Mouse (Mus musculus) heart, embryonic 14.5 days (tissue): ENCODE data around the gene Pvalb. TPM values are rescaled to one million over a fixed set of nuclear protein-coding genes. Genes with fewer than 3 reads are reported as not detected.

Experiments
- ATAC-seq: fragments of 200-750 bp; cut with Nextera tagmentation; 2 replicates; pipeline ENCODE4 v1.8.0; 2017; ENCODE audit warnings: low read depth, moderate TSS enrichment; ENCODE audit not compliant: insufficient number of reproducible peaks, insufficient read depth, low FRiP score
- H3K27ac ChIP-seq, 2 experiments: fragments of 200-500 bp in 1 of 2; fragments of 300-500 bp in 1 of 2; sonication (generic) in 1 of 2; replicated peaks in 1 of 2; 2 replicates each; pipeline ENCODE4 v1.5.1; 2012 to 2014; ENCODE audit warnings: low read depth in 2 of 2, low read length in 2 of 2, control low read depth in 1 of 2, mild to moderate bottlenecking in 1 of 2, mixed read lengths in 1 of 2; ENCODE audit not compliant: control insufficient read depth in 1 of 2, insufficient read depth in 1 of 2
- H3K27me3 ChIP-seq: fragments of 300-500 bp; sonication (generic); 2 replicates; pipeline ENCODE4 v1.6.1; 2014; ENCODE audit warnings: mild to moderate bottlenecking, low read length, control low read depth; ENCODE audit not compliant: control insufficient read depth, insufficient read depth
- H3K36me3 ChIP-seq: fragments of 300-500 bp; sonication (generic); 2 replicates; pipeline ENCODE4 v1.6.1; 2014; ENCODE audit warnings: mild to moderate bottlenecking, control low read depth, low read length, mixed read lengths; ENCODE audit not compliant: control insufficient read depth, insufficient read depth
- H3K4me1 ChIP-seq, 2 experiments: fragments of 200-500 bp in 1 of 2; fragments of 300-500 bp in 1 of 2; sonication (generic) in 1 of 2; 2 replicates each; pipeline ENCODE4 v1.6.1; 2012 to 2014; ENCODE audit warnings: low read length in 2 of 2, control low read depth in 1 of 2, mixed read lengths in 1 of 2; ENCODE audit not compliant: control insufficient read depth in 2 of 2, insufficient read depth in 2 of 2
- H3K4me2 ChIP-seq: fragments of 300-500 bp; sonication (generic); 2 replicates; pipeline ENCODE4 v1.6.1; 2014; ENCODE audit warnings: mild to moderate bottlenecking, low read length
- H3K4me3 ChIP-seq, 2 experiments: fragments of 200-500 bp in 1 of 2; fragments of 300-500 bp in 1 of 2; sonication (generic) in 1 of 2; 2 replicates each; pipeline ENCODE4 v1.5.1; 2012 to 2014; ENCODE audit warnings: low read length in 2 of 2, mild to moderate bottlenecking in 2 of 2, control low read depth in 1 of 2, low read depth in 1 of 2, moderate library complexity in 1 of 2; ENCODE audit not compliant: control insufficient read depth in 1 of 2, insufficient read depth in 1 of 2
- H3K9ac ChIP-seq: fragments of 300-500 bp; sonication (generic); 2 replicates; pipeline ENCODE4 v1.6.1; 2014; ENCODE audit warnings: mild to moderate bottlenecking, low read length
- H3K9me3 ChIP-seq: fragments of 300-500 bp; sonication (generic); 2 replicates; pipeline ENCODE4 v1.6.1; 2016; ENCODE audit warnings: low read length, control low read depth; ENCODE audit not compliant: control insufficient read depth
- WGBS: fragments of 180-500 bp; shearing (Covaris S2); extraction: QIAGEN DNeasy Blood & Tissue Kit; methylation state at CpG from one replicate; pipeline ENCODE4 v1.1.7; 2014; 5-methylcytosine and 5-hydroxymethylcytosine counted together
- polyA plus RNA-seq: library from polyadenylated mRNA; unstranded; fragments of >200 nt; fragmentation: Nextera tagmentation; extraction: Ambion mirVana; gene quantifications from 2 replicates; pipeline ENCODE4 v1.2.1, GENCODE M21; 2014

Pvalb gene
- polyA plus RNA-seq, 1 experiment from 2014 or later = 1.7 TPM

DNA sequence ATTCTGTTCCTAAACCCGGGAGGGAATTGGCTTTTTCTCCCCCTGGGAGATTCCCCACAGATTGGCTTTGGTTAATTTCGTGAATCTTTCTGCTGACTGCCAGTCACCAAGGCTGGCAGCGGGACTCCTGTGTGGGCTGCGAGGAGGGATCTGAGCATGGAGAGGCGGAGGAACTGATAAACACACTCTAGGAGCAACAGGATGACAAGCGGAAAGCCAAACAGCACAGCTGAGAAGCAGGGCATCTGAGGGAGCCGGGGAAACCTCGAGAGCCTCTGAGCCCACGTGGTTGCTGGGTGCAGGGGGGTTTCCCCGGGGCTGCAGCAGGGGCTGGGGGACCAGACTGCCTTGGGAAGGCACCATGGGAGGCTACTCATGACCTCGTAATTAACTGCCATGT is 36.6 kb downstream of the Pvalb start:
- H3K4me1 ChIP-seq = peaks cover 5 to 9% of the 10 kb centered on the region in 2 experiments; a peak in 3 of 4 replicates
- H3K9ac ChIP-seq = no peak overlapping the region
- ATAC-seq = no peak
- H3K4me3 ChIP-seq = no peak overlapping the region
- WGBS = 55% methylated on average over 11 of the region's 11 CpGs
- H3K27me3 ChIP-seq = no peaks in the 10 kb centered on the region; the same call in 1 of the 2 replicates
- H3K4me2 ChIP-seq = no peak overlapping the region
- H3K9me3 ChIP-seq = no peaks in the 10 kb centered on the region
- no peak overlapping the region for H3K27ac ChIP-seq
- no peaks in the 10 kb centered on the region for H3K36me3 ChIP-seq

DNA sequence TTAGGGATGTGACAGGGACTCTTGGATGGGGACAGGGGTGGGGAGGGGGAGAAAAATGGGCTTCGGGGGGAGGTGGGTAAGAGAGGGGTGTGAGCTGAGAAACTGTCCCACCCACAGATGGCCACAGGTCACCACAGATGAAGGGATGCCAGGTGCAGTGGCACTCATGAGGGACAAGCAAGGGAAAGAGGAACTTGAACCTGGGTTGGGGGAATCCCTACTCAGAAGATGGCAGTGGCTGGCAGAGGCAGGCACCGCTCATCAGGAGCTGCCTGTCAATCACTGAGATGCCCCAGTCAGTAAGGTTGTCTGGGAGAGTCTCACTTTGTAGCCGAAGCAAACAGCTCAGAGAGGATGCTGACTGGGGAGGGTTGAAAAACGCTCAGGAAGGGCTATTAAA is 40.9 kb downstream of the Pvalb start:
- no peak for ATAC-seq
- WGBS = 77% methylated on average over 4 of the region's 4 CpGs
- no peak overlapping the region for H3K9ac ChIP-seq

DNA sequence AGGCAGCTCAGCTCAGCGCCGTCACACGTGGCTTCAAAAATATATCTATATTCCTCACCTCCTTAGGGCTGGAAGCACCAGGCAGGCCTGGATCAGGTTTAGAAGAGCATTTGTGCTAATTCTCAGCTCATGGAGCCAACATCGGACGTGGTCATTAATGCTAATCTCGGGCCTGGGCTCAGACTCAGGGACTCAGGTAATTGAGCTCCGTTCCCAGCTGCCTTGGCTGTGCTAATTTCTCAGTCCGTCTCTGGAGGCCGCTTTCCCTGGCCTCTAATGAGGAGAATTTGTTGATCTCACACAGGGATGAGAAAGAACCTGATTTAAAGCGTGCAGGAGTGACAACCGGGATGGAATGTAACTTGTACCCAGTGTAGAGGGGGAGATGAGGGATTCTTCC is 41.7 kb downstream of the Pvalb start:
- no peak for ATAC-seq

More for the DNA sequence above, 40.9 kb downstream of the Pvalb start:
- H3K27me3 ChIP-seq = no peaks in the 10 kb centered on the region; the same call in 1 of the 2 replicates
- H3K4me1 ChIP-seq = no peaks in the 10 kb centered on the region
- no peaks in the 10 kb centered on the region for H3K9me3 ChIP-seq
- no peak overlapping the region for H3K4me2 ChIP-seq
- 0 out of 2 replicates have a peak, but pooled peaks cover 3% of the 10 kb centered on the region for H3K36me3 ChIP-seq
- no peak overlapping the region for H3K4me3 ChIP-seq
- no peak overlapping the region for H3K27ac ChIP-seq

GRCm38 (mm10) chr15:78161946-78162345 is 44.3 kb downstream of the Pvalb start:
- H3K36me3 ChIP-seq = 0 out of 2 replicates have a peak, but pooled peaks cover 3% of the 10 kb centered on the region
- WGBS = 79% methylated on average over 9 of the region's 9 CpGs

More for the DNA sequence above, 41.7 kb downstream of the Pvalb start:
- Histone ChIP-seq H3K4me3 (no peak overlapping the region), H3K36me3 (0 out of 2 replicates have a peak, but pooled peaks cover 3% of the 10 kb centered on the region), H3K4me1 (no peaks in the 10 kb centered on the region), H3K9me3 (no peaks in the 10 kb centered on the region), H3K4me2 (no peak overlapping the region), H3K27me3 (no peaks in the 10 kb centered on the region), H3K27ac (no peak overlapping the region), H3K9ac (no peak overlapping the region)
- 87% methylated on average over 11 of the region's 11 CpGs for WGBS

GRCm38 (mm10) chr15:78158335-78158734 is 47.9 kb downstream of the Pvalb start:
- no peak for ATAC-seq
- Histone ChIP-seq H3K4me3 (no peak overlapping the region), H3K36me3 (0 out of 2 replicates have a peak, but pooled peaks cover 3% of the 10 kb centered on the region), H3K4me1 (no peaks in the 10 kb centered on the region), H3K27me3 (peaks cover 4% of the 10 kb centered on the region), H3K27ac (no peak overlapping the region), H3K4me2 (no peak overlapping the region), H3K9ac (no peak overlapping the region), H3K9me3 (no peaks in the 10 kb centered on the region)
- WGBS = 73% methylated on average over 5 of the region's 5 CpGs

More at GRCm38 (mm10) chr15:78161946-78162345, 44.3 kb downstream of the Pvalb start:
- no peak overlapping the region for H3K4me2 ChIP-seq
- no peak for ATAC-seq
- H3K4me1 ChIP-seq = no peaks in the 10 kb centered on the region
- H3K9me3 ChIP-seq = no peaks in the 10 kb centered on the region
- no peak overlapping the region for H3K27ac ChIP-seq
- no peak overlapping the region for H3K9ac ChIP-seq
- no peak overlapping the region for H3K4me3 ChIP-seq
- no peaks in the 10 kb centered on the region for H3K27me3 ChIP-seq

- Histone ChIP-seq H3K9me3 (no peaks in the 10 kb centered on the region), H3K9ac (no peak overlapping the region), H3K4me2 (no peak overlapping the region), H3K27me3 (peaks cover 4% of the 10 kb centered on the region), H3K4me1 (no peaks in the 10 kb centered on the region), H3K36me3 (0 out of 2 replicates have a peak, but pooled peaks cover 1% of the 10 kb centered on the region), H3K27ac (no peak overlapping the region), H3K4me3 (no peak overlapping the region)
- no peak for ATAC-seq
- 52% methylated on average over 4 of the region's 4 CpGs for WGBS
Observed at GRCm38 (mm10) chr15:78157824-78158223, 48.4 kb downstream of the Pvalb start.

DNA sequence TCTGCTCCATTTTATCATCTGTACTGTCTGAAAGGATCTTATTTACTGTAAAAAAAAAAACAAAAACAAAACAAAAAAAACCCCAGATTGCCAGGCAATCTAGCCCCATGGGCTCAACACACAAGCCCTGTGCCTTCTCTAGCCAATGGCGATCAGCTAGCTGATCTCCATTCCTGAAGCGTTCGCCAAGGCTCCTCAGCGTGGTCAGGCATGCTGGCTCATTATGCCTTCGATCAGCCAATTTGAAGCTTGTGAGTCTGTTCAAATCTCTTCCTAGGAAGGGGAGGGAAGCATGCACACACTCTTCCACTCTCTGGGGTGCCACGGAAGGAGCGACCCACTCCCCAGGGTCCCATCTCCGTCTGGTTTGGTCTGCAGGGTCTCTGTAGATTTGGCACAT is 48.9 kb downstream of the Pvalb start:
- peaks cover 4% of the 10 kb centered on the region for H3K27me3 ChIP-seq
- H3K9ac ChIP-seq = no peak overlapping the region
- no peak overlapping the region for H3K4me2 ChIP-seq
- H3K36me3 ChIP-seq = no peaks in the 10 kb centered on the region
- no peak overlapping the region for H3K4me3 ChIP-seq
- no peak for ATAC-seq
- WGBS = 75% methylated on average over 8 of the region's 8 CpGs
- H3K4me1 ChIP-seq = no peaks in the 10 kb centered on the region
- no peak overlapping the region for H3K27ac ChIP-seq
- H3K9me3 ChIP-seq = no peaks in the 10 kb centered on the region

GRCm38 (mm10) chr15:78155421-78155820 is 50.8 kb downstream of the Pvalb start:
- no peaks in the 10 kb centered on the region for H3K36me3 ChIP-seq
- 86% methylated on average over 6 of the region's 6 CpGs for WGBS
- H3K27ac ChIP-seq = no peak overlapping the region
- ATAC-seq = no peak
- no peak overlapping the region for H3K4me3 ChIP-seq
- H3K4me2 ChIP-seq = no peak overlapping the region
- H3K9me3 ChIP-seq = no peaks in the 10 kb centered on the region
- no peaks in the 10 kb centered on the region for H3K4me1 ChIP-seq
- peaks cover 5% of the 10 kb centered on the region for H3K27me3 ChIP-seq
- no peak overlapping the region for H3K9ac ChIP-seq
